Mouse (Mus musculus) monocyte, adult 5-6 weeks (primary cell): ENCODE measurements around the gene Lgals2. TPM values are rescaled to one million over a fixed set of nuclear protein-coding genes. Genes with fewer than 3 reads are reported as not detected.
A peak's percentile ranks its signal among the peaks of the same experiment; 100 is the strongest.

Experiments
- ATAC-seq: fragments of 153-309, 156-312 bp; replicated peaks from 2 replicates; pipeline ENCODE4 v1.8.0; 2017; ENCODE audit warnings: mild to moderate bottlenecking; ENCODE audit not compliant: low TSS enrichment, insufficient number of reproducible peaks, severe bottlenecking, poor library complexity, low FRiP score
- total RNA-seq: library from RNA; stranded (forward); fragments of 200-1000, 200-491, 200-594 nt; gene quantifications from 3 replicates; pipeline ENCODE4 v1.2.3, GENCODE M21; 2017

The Lgals2 gene
- total RNA-seq, 1 experiment from 2014 or later, result not detected

DNA sequence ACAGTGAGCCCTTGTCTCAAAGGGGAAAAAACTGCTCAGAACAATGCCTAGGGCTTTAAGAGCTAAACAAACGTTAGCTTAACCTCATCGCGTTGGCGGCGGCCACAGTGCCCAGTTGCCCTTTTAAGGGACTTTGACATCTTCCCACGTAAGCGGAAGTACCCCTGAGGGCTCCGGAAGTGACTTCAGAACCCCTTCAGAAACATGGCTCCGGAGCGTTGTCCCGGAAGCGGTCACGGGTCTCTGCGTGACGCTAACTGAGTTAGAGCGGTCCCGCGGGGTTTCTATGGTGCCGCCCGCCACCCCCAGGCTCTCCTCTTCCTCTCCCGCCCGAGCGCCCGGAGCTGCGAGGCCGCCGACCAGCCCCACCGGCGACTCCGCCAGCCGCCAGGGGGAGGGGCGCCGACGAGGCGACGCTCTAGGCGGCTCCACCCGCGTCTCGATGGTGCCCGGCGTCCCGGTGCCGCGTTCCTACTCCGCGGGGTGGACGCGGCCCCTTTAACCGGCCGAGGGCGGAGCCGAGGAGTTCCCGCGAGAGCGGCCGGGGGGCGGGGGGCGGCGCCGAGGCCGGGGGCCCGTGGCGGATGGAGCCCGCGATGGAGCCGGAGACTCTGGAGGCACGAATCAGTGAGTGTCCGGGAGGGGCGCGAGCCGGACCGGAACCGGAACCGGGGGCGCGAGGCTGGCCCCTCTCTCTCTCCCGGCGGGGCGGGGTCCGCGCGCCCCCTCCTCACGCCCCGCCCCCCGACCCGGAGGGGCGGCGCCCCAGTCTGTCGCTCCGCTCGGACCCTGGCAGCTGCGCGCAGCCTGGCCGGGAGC, 21.9 kb upstream of the Lgals2 start, which contains the start of gene Gga1:
Gene Gga1, plus strand, starts transcription at position 200 of the 819 bp plus-strand sequence.
- peak; percentile 77 for ATAC-seq

DNA sequence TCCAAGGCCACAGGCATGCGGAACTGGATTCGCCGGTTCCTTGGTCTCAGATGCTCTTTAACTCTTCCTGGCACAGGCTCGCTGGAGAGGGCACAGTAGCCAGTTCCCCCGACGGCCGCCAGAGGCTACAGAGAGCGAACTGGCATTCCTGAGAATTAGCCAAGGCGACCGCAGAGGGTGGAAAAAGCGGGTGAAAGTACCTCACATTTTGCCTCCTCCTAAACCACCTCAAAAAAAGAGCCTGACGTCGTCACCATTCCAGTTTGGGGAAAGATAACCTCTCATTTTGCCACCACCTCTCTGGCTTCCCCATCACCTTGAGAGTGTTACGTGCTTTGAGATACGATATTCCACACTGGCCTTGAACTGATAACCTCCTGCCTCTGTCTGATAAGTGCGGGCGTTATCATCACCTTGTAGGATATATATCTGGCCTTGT, 20.9 kb upstream of the Lgals2 start:
- 0 out of 2 replicates have a peak, but pooled peaks have one; percentile 11 for ATAC-seq

DNA sequence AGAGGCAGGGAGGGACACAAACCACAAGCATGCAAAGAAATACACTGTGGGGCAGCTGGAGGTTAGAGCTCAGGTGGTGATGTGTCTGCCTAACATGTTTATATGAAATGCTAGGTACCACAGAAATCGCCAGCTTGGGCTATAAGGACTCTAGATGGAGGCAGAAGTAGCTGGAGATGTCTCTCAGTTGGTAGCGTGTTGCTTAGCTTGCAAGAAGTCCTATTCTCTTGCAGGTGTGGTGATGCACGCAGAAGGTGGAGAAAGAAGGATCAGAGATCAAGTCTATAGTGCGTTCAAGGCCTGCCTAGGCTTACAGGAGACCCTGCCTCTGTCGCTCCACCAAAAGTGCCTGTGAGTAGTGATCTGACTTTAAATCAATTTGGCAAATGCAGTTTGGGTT, 20.2 kb upstream of the Lgals2 start:
- ATAC-seq, result no peak

DNA sequence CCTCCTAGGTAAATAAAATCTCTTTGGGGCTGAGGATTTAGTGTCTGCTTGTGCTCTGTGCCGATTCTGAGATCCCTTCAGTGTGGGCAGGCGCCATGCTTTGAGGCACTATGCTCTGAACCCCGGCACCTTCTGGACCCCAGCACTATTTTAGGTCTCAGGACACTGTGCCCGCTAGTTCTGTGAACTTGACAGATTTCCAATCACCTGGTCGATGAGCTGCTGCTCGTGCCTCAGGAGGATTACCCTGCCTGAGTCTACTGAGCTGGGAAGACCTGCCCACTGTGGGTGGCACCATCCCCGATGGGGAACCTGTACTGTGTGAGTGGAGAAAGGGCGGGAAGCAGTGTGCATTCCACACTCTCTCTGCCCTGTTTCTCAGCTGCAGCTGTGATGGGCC, 19.7 kb upstream of the Lgals2 start:
- ATAC-seq, result no peak

DNA sequence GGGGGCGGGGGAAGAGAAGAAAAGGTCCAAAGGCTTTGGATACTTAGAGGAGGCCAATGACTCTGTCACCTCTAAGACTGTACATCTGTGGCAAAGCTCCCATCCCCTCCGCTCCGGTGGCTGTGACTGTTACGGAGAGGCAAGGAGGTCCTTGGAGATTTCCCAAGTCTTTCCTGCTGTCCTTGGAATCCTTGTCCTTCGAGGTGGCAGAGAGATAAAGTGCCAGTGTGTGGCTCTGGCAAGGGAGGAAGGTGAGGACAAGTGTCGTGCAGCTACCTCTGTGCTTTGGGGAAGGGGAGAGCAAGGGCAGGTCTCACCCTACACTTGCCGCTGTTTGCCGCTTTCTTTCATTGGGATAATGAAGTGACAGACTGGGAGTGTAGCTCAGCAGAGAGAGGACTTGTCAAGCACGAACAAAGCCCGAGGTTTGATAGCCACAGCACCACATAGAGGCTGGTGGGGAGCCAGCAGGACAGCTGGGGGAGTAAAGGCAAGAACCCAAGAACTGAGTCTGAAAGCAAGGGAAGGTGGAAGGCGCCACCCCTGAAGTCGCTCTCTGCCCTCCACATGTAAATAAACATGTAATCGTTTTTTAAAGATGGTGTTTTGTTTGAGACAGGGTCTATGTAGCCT, 18.6 kb upstream of the Lgals2 start:
- no peak for ATAC-seq

DNA sequence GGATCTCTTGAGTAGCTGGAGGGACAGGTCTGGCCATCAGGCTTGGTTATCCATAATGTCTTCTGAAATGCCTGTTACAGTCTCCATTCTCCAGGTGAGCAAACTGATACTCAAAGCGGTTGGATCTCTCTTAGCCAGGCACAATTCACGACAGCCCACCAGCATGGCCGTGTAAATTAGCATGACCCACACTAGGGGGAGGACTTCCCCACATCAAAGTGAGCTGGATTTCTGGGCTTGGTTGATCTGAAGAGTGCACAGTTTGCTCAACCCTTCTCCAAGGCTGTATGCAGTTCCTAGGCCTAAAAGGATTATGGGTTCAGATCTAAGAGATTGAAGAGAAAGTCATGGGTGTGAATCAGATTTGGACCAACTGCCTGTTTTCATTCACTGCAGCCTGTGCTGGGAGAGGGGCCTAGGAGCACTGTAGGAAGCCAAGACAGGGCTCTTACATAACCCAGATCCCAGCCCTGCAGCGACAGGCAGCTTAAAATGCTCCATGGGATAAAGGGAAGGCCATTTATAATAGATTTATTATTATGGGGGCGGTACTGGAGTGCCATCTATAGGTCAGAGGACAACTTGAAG, 16.8 kb upstream of the Lgals2 start:
- no peak for ATAC-seq

DNA sequence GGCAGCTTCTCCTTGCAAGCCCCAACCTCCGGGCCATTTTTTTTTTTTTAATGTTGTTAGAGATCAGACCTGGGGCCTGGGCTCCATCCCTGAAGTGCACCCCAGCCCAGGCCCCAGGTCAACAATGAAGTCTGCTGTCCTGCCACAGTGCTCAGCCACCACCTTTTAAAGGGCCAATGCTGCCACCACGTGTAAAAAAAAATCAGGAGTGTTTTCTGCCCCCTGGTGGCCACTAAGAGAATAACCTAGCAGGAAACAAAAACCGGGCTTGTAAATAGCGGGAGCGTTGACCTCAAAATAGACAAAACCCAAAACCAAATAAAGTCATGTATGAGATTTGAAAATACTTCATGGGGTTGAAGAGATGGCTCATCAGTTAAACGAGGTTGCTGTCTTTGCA, 14.4 kb upstream of the Lgals2 start:
- ATAC-seq, result peak; percentile 57

DNA sequence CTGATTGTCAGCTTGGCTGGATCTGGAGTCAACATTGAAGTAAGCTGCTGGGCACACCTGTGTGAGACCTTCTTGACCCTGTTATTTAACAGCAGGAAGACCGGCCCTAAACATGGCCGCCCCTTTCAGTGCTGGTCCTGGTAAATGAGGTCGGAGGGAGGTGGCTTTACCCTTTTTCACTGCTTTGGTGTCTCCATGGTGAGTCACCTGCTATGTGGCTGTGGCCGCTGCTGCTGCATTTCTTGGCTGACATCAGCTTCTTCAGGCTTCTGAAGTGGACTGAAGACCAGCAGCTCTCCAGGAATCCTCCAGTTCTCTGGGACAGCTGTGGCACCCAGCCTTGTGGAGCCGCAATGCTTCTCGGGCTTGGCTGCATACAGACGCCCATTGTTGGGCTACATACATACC, 13.5 kb upstream of the Lgals2 start:
- ATAC-seq, result no peak

DNA sequence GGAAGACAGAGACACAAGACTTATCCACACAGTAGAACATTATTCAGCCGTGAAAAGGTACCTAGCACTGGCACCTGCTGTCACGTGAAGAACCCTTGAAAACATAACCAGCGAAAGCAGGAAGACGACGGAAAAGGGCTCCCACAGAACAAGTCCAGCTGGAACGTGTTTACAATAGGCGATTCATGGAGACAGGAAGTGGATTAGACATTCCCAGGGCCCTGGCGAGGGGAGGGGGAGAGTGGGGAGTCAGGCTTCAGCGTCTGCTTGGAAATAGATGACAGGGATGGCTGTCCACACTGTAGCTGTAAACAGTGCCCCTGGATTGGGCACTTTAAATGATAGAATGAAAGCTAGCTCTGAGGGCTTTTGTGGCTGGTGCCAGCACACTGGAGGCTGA, 13.1 kb upstream of the Lgals2 start:
- ATAC-seq, result no peak

DNA sequence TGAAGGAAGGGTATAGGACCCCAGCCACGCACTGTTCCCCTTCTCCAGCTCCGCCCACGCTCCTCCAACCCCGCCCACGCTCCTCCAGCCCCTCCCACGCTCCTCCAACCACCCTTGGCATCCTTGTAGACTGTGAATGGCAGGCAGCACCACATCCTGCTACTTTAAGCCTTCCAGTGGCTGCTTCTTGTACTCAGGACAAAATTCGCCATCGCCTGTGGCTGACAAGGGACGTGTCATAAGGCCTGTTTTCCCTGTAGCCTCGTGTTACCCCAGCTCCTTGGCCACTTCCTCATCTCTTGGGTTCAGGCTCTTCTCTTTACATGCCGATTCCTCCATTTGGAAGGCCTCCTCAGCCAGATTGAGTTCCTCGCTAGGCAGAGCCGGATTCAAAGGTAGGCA, 8.5 kb upstream of the Lgals2 start:
- peak; percentile 58 for ATAC-seq

DNA sequence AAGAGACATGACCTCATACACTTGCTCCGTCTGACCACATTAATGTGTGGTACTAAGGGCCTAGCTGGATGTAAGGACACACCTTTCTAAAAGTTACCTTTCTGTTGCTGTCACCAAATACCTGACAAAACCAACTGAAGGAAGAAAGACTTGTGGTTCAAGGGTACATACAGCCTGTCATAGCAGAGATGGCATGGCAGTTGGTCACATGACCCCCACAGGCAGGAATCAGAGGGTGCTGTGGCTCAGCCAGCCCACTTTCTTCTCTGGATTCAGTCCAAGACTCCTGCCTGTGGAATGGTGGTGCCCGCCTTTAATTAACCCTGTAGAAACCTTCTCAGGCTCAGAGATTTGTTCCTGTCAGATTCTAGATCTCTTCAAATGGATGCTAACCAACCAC, 7.8 kb upstream of the Lgals2 start:
- no peak for ATAC-seq

DNA sequence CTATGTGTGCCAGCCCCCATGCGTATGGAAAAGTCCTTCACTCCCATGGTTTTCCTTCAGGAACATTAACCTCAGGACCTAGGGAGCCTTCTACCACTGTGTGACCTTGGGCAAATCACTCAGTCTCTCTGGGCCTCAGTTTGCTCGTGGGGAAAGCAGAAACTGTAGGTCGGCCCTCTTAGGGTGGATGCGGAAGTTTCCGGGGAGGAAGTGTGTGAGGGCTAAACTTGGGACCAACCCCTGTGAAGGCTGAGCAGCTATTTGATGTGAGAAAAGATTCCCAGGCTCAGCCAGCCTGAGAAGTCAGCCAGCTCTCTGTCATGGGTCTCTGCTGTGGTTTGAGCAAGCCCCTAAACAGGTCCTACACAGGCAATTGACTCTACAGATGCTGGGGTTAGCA, 7.0 kb upstream of the Lgals2 start:
- peak; percentile 54 for ATAC-seq

DNA sequence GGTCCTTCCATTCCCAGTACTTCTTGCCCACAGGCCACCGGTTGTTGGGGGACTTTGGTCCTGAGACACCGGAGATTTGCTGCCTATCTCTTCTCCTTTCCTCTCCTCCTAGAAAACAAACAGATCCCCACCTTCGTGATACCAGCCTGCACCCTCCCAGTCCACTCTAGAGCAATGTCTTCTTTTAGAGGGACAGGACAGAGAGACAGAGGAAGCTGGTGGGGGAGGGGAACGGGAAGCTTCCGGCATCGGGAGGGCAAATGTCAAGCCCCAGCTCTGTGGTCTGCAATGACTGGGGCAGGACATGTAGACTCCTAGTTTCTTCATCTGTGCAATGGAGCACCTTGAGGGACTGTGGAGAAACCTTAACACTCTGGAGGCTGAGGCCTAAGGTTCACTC, 4.4 kb upstream of the Lgals2 start:
- ATAC-seq, result peak; percentile 32; the same call in 1 of the 2 replicates

DNA sequence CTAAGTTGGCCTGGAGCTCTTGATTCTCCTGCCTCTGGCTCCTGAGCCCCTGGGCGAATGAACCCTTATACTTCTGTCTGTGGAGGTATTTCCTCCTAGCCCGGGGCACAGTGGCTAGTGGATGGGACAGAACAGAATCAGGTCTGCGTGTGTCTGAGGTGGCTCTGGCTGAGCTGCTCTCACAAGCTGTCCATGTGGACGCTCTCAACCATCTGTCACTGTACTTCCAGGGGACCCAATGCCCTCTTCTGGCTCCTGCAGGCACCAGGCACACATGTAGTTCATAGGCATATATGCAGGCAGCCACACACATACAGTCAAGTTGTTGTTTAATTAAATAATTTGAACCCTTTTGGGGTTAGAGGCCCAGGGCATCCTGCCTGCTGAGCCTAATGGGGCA, 4.0 kb upstream of the Lgals2 start:
- no peak for ATAC-seq

DNA sequence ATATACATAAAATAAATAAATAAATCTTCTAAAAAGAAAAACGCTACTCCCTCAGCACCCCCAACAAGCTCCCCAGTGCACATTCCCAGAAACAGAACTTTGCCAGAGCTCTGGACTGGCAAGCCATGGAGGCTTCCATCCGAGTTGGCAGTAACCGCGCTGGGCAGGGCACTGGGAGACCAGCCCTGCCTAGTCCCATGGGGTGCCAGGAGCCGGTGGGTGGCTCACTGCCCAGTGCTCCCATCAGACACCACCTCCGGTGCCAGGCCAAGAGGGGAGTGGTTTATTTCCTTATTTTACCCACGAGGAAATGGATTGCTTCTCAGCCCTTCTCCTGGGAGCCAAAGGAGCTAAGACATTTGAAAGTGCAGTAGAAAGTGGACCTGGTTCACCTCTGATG, 1.7 kb upstream of the Lgals2 start:
- ATAC-seq, result no peak

DNA sequence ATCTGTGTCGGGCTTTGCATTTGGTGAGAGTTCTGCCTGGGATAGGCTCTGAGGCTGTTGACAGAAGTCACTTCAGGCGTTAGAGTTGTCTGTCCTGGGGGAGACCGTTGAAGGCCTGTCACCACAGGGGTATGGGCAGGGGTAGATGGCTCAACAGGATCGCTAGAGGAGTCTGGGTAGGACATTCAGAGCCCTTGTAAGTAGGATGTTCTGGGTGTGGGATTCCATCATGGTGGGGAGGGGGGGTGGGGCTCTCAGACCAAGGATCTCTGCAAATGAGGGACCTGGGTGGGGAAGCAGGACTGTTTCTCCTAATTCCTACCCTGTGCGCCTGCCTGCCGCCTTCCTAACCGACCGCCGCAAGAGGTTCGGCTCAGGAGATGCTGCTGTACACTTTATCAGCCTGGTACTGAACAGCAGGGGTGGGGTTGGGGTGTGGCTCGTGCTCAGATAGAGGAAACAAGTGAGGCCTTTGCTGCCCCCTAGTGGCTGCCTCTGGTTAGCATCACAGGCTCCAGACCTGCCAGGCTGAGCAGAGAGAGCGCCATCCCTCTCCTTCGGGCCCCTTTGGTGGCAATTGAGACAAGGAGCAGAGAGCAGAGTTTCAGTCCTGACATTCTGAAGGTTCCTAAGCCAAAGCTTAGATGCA, 3.7 kb downstream of the Lgals2 start:
- ATAC-seq, result peak; percentile 90

DNA sequence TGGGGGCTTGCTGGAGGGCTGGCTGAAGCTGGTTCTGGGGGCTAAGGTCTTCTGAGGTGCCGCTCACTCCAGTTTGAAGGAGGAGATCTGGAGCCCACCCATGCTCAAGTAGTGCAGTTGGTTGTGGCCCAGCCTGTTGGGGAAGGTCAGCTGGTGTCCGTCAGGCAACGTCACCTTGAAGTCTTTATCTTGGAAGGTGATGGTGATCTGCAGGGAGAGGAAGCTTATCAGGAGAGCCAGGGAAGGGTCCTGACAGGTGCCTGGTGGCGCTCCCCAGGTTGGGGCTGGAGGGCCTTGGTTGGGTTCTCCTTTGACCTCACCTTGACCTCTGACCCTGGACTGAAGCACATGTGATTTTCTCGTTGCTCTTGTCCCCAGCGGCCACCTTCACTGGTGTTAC, 4.4 kb downstream of the Lgals2 start:
- no peak for ATAC-seq

DNA sequence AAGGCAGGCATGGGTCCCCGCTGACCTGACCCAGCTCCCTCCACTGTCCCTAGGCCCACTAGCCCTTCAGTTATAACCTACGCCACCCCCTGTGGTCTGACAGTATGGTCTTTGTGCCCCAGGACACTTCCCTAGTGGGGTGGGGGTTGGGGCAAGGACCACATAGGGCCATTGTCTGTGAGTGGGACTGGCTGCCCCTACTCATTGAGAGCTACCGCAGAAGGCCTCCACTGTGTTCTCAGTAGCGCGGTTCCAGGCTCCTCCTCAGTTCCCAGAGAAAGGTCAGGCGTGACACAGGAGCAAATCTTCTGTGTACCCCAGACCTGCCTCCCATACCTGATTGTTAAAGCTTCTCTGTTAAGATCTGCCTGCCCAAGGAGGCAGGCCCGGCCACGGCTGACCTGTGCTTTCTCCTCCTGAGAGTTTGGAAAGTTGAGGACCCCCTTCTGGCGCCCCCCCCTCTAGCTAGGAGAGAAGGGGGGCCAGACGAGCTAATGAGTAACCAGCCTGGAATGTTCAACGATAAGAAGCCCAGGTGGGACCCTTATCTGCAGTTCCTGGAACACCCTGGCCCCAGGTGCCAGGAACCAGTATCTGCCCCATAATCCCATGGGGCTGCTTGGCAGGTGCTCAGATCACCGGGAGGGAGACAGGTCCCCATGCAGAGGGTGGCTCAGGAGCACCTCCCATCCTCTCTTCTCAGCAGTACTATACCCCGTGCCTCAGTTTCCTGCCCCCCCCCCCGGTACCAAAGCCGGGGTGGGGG, 5.1 kb downstream of the Lgals2 start:
- no peak for ATAC-seq

DNA sequence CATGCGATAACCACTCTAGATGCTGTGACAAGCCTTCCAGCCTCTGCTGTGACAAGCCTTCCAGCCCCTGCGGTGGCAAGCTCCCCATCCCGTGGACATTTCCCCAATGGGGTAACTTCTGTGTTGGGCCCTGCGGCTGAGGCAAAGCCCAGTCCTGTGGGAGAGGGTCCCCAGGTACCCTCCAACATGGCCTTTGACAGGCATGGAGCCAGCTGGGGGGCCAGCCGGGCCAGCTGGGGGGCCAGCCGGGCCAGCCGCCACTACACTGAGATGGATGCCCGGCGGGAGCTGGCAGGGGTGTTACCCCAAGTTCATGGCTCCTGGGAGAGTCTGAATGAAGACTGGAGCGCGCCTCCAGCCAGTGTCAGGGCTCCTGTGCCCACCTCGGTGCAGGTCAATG, 5.8 kb downstream of the Lgals2 start:
- no peak for ATAC-seq
